Mouse (Mus musculus) kidney, embryonic 16.5 days (tissue): ENCODE measurements around the gene Clps. TPM values are rescaled to one million over a fixed set of nuclear protein-coding genes. Genes with fewer than 3 reads are reported as not detected.

Source experiments
- ATAC-seq: fragments of 200-750 bp; cut with Nextera tagmentation; 2 replicates; pipeline ENCODE4 v1.8.0; 2017; ENCODE audit warnings: moderate TSS enrichment; ENCODE audit not compliant: low FRiP score, low TSS enrichment
- H3K27ac ChIP-seq: fragments of 300-500 bp; sonication (generic); 2 replicates; pipeline ENCODE4 v1.5.1; 2014; ENCODE audit warnings: low read length
- H3K27me3 ChIP-seq: fragments of 300-500 bp; sonication (generic); 2 replicates; pipeline ENCODE4 v1.6.1; 2014; ENCODE audit warnings: low read length, control low read depth, mixed read lengths; ENCODE audit not compliant: insufficient read depth
- H3K36me3 ChIP-seq: fragments of 300-500 bp; sonication (generic); 2 replicates; pipeline ENCODE4 v1.6.1; 2014; ENCODE audit warnings: low read length, control low read depth, mixed read lengths; ENCODE audit not compliant: insufficient read depth
- H3K4me1 ChIP-seq: fragments of 300-500 bp; sonication (generic); 2 replicates; pipeline ENCODE4 v1.6.1; 2014; ENCODE audit warnings: low read length, control low read depth, mixed read lengths; ENCODE audit not compliant: insufficient read depth
- H3K4me2 ChIP-seq: fragments of 300-500 bp; sonication (generic); replicated peaks from 2 replicates; pipeline ENCODE4 v1.6.1; 2014; ENCODE audit warnings: low read depth, low read length
- H3K4me3 ChIP-seq: fragments of 300-500 bp; sonication (generic); 2 replicates; pipeline ENCODE4 v1.5.1; 2014; ENCODE audit warnings: mild to moderate bottlenecking, low read length
- H3K9ac ChIP-seq: fragments of 300-500 bp; sonication (generic); replicated peaks from 2 replicates; pipeline ENCODE4 v1.6.1; 2014; ENCODE audit warnings: low read length
- H3K9me3 ChIP-seq: fragments of 300-500 bp; sonication (generic); 2 replicates; pipeline ENCODE4 v1.6.1; 2016; ENCODE audit warnings: low read length, control low read depth
- WGBS: fragments of 180-500 bp; shearing (Covaris S2); extraction: QIAGEN DNeasy Blood & Tissue Kit; methylation state at CpG from one replicate; pipeline ENCODE4 v1.1.7; 2014; 5-methylcytosine and 5-hydroxymethylcytosine counted together
- polyA plus RNA-seq: library from polyadenylated mRNA; unstranded; fragments of >200 nt; fragmentation: Nextera tagmentation; extraction: Ambion mirVana; gene quantifications from 2 replicates; pipeline ENCODE4 v1.2.1, GENCODE M21; 2015

Gene Clps
- polyA plus RNA-seq, 1 experiment from 2014 or later = not detected

- Histone ChIP-seq H3K9me3 (no peaks in the 10 kb centered on the region), H3K4me3 (peak overlapping the region; percentile 5; the same call in 1 of the 2 replicates), H3K4me1 (peaks cover 15% of the 10 kb centered on the region; the same call in 1 of the 2 replicates), H3K27me3 (no peaks in the 10 kb centered on the region), H3K4me2 (peak overlapping the region; percentile 38), H3K9ac (no peak overlapping the region), H3K36me3 (no peaks in the 10 kb centered on the region), H3K27ac (no peak overlapping the region)
- ATAC-seq = peak; percentile 69
- WGBS = 12% methylated on average over 18 of the region's 18 CpGs
Measured at GRCm38 (mm10) chr17:28531946-28532345, 28.6 kb downstream of the Clps start.

DNA sequence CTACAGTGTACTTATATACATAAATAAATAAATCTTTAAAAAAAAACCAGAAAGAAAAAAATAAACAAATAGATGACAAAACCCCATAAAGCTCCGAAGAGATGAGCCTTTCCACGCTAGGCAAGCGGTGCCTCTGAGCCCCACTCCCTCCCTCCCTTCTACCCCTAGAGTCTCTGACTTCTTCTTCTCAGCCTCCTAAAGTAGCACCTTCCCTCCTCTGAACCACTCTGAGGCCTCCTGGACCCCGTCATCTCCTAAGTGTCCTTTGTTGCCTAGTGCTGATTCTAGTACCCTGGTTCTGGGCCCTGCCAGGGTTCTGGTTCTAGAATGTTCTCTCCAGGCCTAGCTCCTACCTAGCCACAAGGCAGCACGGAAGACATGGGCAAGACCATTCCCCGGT, 30.1 kb downstream of the Clps start, which contains the start of gene Armc12:
Gene Armc12, plus strand, starts transcription at position 301 of the 400 bp plus-strand sequence.
- H3K9me3 ChIP-seq = no peaks in the 10 kb centered on the region
- H3K4me3 ChIP-seq = no peak within 1 kb of the TSS
- no peaks in the 10 kb centered on the region for H3K36me3 ChIP-seq
- ATAC-seq = no peak
- no peaks in the 10 kb centered on the region for H3K27me3 ChIP-seq
- H3K9ac ChIP-seq = no peak within 1 kb of the TSS
- H3K4me1 ChIP-seq = peaks cover 15% of the 10 kb centered on the region; the same call in 1 of the 2 replicates
- 86% methylated on average over 6 of the region's 6 CpGs for WGBS
- H3K27ac ChIP-seq = no peak within 1 kb of the TSS
- peak within 1 kb of the TSS; percentile 38 for H3K4me2 ChIP-seq

DNA sequence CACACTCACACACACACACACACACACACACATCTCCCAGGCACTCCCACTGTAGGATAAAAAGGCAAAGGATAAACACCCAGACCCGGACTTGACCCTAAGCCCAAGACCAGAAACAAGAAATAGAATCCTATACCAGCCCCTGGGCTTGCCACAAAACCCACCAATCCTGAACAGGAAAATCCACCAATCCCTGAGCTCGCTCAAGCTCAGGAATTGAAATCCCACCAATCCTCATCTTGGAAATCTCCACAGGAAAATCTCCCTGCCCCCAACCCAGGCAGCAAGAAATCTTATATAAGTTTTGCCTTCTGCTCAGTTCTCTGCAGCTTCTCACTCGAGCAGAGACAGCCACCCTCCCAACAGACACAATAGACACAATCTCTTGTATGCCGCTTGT, 31.4 kb downstream of the Clps start:
- Histone ChIP-seq H3K4me2 (no peak overlapping the region), H3K27me3 (no peaks in the 10 kb centered on the region), H3K4me1 (peaks cover 15% of the 10 kb centered on the region; the same call in 1 of the 2 replicates), H3K36me3 (no peaks in the 10 kb centered on the region), H3K27ac (no peak overlapping the region), H3K9me3 (no peaks in the 10 kb centered on the region), H3K9ac (no peak overlapping the region), H3K4me3 (no peak overlapping the region)
- 74% methylated on average over 4 of the region's 4 CpGs for WGBS
- ATAC-seq = no peak

DNA sequence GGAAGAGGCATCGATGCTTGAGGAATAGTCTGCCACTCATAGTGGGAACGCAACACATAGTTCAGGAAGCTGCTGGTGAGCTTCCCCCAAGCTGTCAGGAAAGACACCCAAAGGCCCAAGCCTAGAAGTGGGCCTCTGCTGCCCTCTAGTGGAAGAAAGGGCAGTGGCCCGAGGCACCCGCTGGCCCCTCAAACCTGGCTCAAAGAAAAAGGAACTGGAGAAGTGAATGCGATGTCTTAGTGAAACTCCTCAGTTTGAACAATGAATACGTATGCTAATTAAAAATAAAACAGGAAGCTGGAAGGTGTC, 32.6 kb downstream of the Clps start:
- H3K4me2 ChIP-seq = peak overlapping the region; percentile 31; the same call in 1 of the 2 replicates
- H3K36me3 ChIP-seq = no peaks in the 10 kb centered on the region
- peaks cover 19% of the 10 kb centered on the region; the same call in 1 of the 2 replicates for H3K4me1 ChIP-seq
- no peaks in the 10 kb centered on the region for H3K9me3 ChIP-seq
- H3K27me3 ChIP-seq = no peaks in the 10 kb centered on the region
- H3K4me3 ChIP-seq = no peak overlapping the region
- no peak for ATAC-seq
- WGBS = 3% methylated on average over 6 of the region's 6 CpGs
- H3K9ac ChIP-seq = no peak overlapping the region
- no peak overlapping the region for H3K27ac ChIP-seq

DNA sequence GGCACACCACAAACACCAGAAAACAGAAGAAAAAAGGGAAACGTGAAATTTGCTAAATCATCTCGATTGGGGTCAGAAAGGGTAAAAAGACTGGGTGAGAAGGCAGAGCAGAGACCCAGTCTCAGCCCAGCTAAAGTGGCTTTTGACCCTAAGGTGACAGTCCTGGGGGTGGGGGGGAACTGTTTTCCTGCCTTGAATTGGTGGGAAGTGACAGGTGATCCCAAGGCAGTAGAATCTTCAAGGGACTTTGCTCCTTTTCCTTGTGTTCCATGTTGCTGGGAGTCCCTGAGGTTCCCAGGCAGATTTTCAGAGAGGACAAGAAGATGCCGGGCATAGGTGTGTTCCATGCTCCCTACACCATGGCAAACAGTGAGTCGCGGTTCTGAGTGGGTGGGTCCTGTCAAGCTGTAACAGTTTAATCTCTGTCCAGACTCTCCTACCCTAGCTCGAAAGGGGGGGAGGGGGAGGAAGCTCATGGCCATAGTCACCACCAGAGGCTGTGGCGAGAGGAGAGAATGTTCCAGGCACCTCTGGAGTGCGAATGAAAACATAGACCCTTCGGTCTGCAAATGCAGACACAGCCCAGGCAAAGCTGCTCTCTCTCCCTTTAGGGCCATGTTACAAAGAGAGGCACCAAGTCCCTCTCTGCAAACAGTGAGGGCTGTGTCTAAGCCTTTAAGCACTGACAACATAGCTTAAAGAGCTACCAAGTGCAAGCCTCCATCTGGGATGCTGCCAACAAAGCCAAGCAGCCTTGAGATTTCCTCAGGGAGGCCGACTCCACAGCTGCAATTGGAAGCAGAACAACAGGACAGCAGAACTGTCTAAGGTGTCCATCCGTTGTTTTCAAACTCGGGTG, 33.2 kb downstream of the Clps start:
- no peaks in the 10 kb centered on the region for H3K36me3 ChIP-seq
- no peaks in the 10 kb centered on the region for H3K27me3 ChIP-seq
- peak overlapping the region; percentile 31; the same call in 1 of the 2 replicates for H3K4me2 ChIP-seq
- H3K9me3 ChIP-seq = no peaks in the 10 kb centered on the region
- peaks cover 19% of the 10 kb centered on the region; the same call in 1 of the 2 replicates for H3K4me1 ChIP-seq
- H3K27ac ChIP-seq = no peak overlapping the region
- no peak overlapping the region for H3K4me3 ChIP-seq
- no peak overlapping the region for H3K9ac ChIP-seq
- ATAC-seq = no peak
- 37% methylated on average over 12 of the region's 12 CpGs for WGBS

GRCm38 (mm10) chr17:28524831-28525430, 35.6 kb downstream of the Clps start:
- Histone ChIP-seq H3K9me3 (no peaks in the 10 kb centered on the region), H3K9ac (no peak overlapping the region), H3K27ac (no peak overlapping the region), H3K4me3 (no peak overlapping the region), H3K27me3 (no peaks in the 10 kb centered on the region; the same call in 1 of the 2 replicates), H3K36me3 (no peaks in the 10 kb centered on the region), H3K4me2 (no peak overlapping the region), H3K4me1 (peaks cover 19% of the 10 kb centered on the region; the same call in 1 of the 2 replicates)
- no peak for ATAC-seq
- 76% methylated on average over 4 of the region's 4 CpGs for WGBS

DNA sequence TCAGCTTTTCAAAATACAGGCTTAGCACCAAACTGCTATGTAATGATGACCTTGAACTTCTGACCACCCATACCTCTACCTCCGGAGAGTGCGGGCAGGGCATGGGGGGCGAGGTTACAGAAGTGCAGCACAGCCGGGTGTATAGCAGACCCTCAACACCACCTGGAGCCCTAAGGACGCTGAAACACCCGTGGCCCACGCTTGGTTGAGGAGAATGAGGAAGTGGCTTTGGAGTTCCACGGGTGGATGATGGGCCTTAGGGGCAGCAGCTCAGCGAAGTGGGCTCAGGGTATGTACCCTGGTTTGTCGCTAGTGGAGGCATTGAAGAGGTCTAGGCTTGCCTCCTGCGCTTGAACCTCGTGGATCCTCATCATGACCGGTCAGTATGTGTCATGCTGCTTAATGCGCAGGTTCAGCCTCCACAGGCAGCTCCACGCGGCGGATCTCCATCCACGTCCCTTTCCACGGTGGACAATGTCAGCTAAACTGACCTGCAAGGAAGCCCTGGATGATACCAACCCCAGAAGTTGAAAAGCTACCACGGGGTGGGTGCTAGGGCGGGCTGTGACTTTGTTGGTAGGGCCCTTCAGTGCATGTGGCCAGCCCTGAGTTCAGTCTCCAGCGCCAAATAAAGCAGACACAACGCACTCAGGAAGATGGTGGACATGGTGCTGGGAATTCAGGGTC, 36.4 kb downstream of the Clps start:
- 83% methylated on average over 23 of the region's 23 CpGs for WGBS
- no peak overlapping the region for H3K27ac ChIP-seq
- H3K4me2 ChIP-seq = peak overlapping the region; percentile 82; the same call in 1 of the 2 replicates
- no peak for ATAC-seq
- H3K27me3 ChIP-seq = no peaks in the 10 kb centered on the region; the same call in 1 of the 2 replicates
- no peak overlapping the region for H3K9ac ChIP-seq
- H3K36me3 ChIP-seq = no peaks in the 10 kb centered on the region
- peaks cover 19% of the 10 kb centered on the region; the same call in 1 of the 2 replicates for H3K4me1 ChIP-seq
- H3K9me3 ChIP-seq = no peaks in the 10 kb centered on the region
- H3K4me3 ChIP-seq = no peak overlapping the region

GRCm38 (mm10) chr17:28523355-28524008, 37.1 kb downstream of the Clps start:
- 10% methylated on average over 28 of the region's 28 CpGs for WGBS
- Histone ChIP-seq H3K27ac (peak overlapping the region; percentile 76), H3K4me2 (peak overlapping the region; percentile 82), H3K36me3 (no peaks in the 10 kb centered on the region), H3K4me1 (peaks cover 22% of the 10 kb centered on the region), H3K9ac (peak overlapping the region; percentile 63), H3K27me3 (no peaks in the 10 kb centered on the region; the same call in 1 of the 2 replicates), H3K9me3 (no peaks in the 10 kb centered on the region), H3K4me3 (peak overlapping the region; percentile 57)
- ATAC-seq = peak; percentile 3; the same call in 1 of the 2 replicates

- under 1% methylated on average over 57 of the region's 66 CpGs for WGBS
- peaks cover 26% of the 10 kb centered on the region for H3K4me1 ChIP-seq
- no peaks in the 10 kb centered on the region for H3K9me3 ChIP-seq
- peak overlapping the region; percentile 57 for H3K4me3 ChIP-seq
- no peaks in the 10 kb centered on the region for H3K36me3 ChIP-seq
- no peaks in the 10 kb centered on the region; the same call in 1 of the 2 replicates for H3K27me3 ChIP-seq
- peak overlapping the region; percentile 82 for H3K4me2 ChIP-seq
- peak overlapping the region; percentile 76 for H3K27ac ChIP-seq
- peak overlapping the region; percentile 63 for H3K9ac ChIP-seq
- ATAC-seq = peak; percentile 78
Measured at GRCm38 (mm10) chr17:28522623-28523354, 37.8 kb downstream of the Clps start.
